Mouse (Mus musculus): Measurements from ENCODE around the gene Sec31a. TPM values are rescaled to one million over a fixed set of nuclear protein-coding genes. Genes with fewer than 3 reads are reported as not detected.

Gene Sec31a
- 256 and 296 TPM in 2 replicates for polyA plus RNA-seq (2012; rRNA removed; ENCODE audit: low replicate concordance)

GRCm38 (mm10) chr5:100415761-100416590 lies at the start of gene Sec31a:
Gene Sec31a, minus strand, starts transcription at chr5:100416234.

Other genes starting within 250 kb of the Sec31a start
- gene Lin54, start 84.4 kb upstream of the Sec31a start, polyA plus RNA-seq (2012; rRNA removed; ENCODE audit: low replicate concordance): 6.7 and 9.0 TPM in 2 replicates
- 33.2 and 42.8 TPM in 2 replicates for gene Cops4, start 102.1 kb upstream of the Sec31a start, polyA plus RNA-seq (2012; rRNA removed; ENCODE audit: low replicate concordance)
- gene Plac8, start 156.0 kb upstream of the Sec31a start, polyA plus RNA-seq (2012; rRNA removed; ENCODE audit: low replicate concordance): 24.9 and 598 TPM in 2 replicates